Mouse (Mus musculus) left cerebral cortex, postnatal 14 days (tissue): ENCODE measurements around the gene Kdelr2. TPM values are rescaled to one million over a fixed set of nuclear protein-coding genes. Genes with fewer than 3 reads are reported as not detected.

Experiments used
- DNase-seq, 2 experiments: peaks; one replicate each; pipeline ENCODE4 v3.0.0; 2021 to 2022; ENCODE audit warnings: low spot score in 2 of 2, mixed read lengths in 1 of 2
- intact Hi-C: fragments of 180-260 bp; cut with DNase I; formaldehyde crosslinking; loops from one replicate; pipeline ENCODE4 v1.15.1; 2025
- total RNA-seq, 2 experiments: library from RNA; stranded (reverse); gene quantifications; 2 replicates each; pipeline ENCODE4 v1.2.3; 2021

Gene Kdelr2
- total RNA-seq, 2 experiments from 2014 or later, result 41.3 to 43.4 TPM

DNA sequence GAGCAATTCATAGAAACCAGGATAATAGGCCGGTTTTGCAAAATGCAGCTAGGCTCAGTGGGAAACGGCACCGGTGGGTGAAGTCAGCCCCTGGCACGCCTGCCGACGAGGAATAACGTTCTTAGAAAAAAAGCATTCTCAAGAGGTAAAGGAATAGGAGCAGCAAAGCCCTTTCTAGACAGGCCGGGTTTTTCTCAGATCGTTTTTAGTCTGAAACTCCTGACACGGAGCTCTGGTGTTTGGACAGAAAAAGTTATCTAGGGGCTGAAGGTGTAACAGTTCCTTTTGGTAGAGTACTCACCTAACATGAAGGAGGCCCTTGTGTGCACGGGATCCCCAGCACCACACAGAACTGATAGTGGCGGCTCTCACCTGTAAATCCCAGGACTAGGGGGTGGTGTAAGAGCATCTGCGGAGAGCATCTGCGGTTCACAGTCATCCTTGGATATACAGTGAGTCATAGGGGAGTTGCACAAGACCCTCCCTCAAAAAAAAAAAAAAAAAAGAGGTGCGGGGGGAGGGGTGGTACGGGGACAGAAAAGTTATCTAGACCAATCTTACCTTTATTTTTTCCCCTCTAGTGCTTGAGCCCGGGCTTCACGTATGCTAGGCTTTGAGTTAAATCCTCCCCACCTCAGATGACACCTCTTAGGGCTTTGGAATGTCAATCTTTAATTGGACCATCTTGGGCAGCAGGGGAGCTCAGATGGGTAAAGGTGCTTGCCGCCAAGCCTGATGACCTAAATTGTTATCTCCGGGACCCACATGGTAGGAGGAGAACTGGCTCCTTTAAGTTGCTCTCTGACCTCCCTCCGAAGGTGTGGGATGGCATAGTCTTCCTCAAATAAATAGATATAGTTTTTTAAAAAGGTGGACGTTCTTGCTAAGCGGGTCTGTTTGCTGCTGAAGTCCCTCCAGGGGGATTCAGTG lies 61.8 kb downstream of the Kdelr2 start:
- intact Hi-C loops, result no loop called here
- no peak for DNase-seq

DNA sequence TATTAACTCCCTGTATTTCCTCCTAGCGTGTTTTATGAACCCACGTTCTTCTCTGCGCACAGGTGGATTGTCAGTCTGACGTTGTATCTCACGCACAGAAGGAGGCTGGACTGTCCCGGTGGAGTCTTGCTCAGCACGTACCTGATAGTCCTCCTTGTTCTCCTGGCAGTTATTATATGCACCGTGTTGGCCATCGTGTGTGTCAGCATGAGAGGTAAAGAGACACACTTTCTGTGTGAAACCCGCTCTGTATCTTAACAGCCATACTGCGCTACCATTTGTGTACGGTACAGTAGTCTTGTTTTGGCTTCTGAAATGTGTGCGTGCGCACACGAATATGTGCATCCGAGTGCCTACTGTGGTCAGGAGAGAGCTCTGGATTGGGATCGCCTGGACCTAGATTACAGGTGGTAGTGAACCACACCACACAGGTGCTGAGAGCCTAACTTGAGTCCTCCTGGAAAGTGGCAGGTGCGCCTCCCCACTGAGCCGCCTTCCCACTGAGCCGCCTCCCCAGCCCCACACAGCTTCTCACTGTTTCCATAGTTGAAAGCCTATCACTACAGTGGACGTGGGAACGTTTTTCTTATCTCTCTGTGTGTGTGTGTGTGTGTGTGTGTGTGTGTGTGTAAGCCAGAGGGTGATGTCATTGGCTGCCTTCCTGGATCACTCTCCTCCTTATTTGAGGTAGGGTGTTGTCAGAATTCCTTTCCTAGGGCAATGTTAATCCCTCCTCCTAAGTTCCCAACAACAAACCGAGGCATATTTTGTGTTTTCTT lies 63.4 kb downstream of the Kdelr2 start:
- DNase-seq, result no peak
- intact Hi-C loops, result no loop called here

DNA sequence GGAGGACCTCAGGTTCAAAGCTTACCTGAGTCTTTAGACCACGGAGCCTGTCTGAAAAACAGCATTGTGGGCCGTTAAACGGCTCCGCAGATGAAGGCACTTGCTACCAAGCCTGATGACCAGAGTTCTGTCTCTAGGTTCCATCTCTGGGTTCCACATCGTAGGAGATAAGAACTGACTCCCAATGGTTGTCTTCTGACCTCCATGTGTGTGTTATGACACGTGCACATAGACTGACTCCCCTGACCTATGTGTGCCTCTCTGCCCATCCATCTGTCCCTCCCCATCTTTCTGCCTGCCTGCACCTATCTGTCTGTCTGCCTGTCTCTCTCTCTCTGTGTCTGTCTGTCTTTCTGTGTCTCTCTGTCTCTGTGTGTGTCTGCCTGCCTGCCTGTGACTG lies 64.3 kb downstream of the Kdelr2 start:
- intact Hi-C loops, result no loop called here
- no peak for DNase-seq

DNA sequence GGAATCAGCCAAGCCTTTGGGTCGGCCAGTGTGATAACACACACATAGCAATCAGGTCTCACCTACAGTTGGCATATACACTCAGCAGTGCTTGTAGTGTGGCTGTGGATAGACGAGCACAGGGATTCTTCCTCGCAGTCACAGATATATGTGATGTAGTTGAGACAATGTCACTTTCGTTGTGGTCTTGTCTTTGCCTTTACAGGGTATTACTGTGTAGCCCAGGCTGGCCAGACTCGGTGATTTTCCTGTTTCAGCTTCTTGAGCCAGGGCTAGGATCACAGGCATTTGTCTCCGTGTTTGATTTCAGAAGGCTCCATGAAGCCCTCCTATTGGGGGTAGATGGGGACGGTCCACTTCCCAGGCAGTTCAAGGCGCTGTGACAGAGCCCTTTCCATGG lies 66.0 kb downstream of the Kdelr2 start:
- intact Hi-C loops, result no loop called here

DNA sequence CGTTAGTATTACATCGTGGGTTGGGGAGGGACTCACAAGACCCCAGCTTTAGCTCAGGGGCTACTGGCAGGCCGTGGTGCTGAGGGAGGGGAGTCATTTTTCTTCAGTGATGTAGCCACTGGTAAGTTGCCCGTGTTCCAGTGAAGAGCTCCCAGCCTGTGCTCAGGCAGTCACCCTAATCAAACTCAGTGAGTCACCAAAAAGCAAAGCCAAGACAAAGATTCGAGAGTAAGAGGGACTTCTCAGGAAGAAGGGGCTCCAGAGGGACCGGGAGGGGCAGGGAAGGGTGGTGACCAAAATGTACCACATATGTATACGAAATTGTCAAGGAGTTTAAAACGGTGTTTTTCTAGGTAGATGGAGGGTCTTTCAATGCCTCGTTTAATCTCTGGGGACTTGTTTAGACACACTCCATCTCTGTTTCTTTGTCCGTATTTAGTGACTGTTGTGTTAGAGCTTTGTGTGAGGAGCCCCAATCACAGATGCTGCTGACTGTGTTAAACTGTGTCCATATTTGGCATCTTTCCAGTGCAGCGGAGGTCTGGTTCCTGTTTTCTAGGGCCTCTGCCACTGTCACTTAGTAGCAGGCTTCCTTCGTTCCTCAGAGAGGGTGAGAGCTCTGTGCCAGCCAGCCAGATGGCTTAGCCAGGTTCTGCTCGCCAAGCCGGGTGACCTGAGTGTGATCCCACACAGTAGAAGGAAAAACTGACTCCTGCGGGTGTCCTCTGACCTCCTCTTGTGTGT lies 67.0 kb downstream of the Kdelr2 start:
- DNase-seq, result peak; percentile 63 to 66
- intact Hi-C loops, result no loop called here

More for the DNA sequence above, 66.0 kb downstream of the Kdelr2 start:
- DNase-seq, result no peak

DNA sequence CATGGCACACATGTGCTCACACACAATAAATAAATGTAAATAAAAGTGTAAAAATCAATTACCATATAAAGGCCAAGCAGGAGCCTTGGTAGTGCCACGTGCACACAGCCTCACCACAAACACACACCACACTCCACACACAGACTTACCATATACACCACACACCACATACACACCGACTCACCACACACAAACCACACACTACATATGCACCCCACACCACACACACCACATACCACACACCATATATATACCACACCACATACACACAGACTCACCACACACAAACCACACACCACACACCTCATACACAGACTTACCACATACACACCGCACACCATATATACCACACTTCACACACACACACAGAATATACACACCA lies 67.5 kb downstream of the Kdelr2 start:
- intact Hi-C loops, result no loop called here
- no peak for DNase-seq

Other genes starting within 250 kb of the Kdelr2 start
- 10 to 100 TPM; 15.2 to 15.6 TPM for gene Rbak, start 223.1 kb upstream of the Kdelr2 start, total RNA-seq
- not detected for gene Spdye4b, start 222.8 kb upstream of the Kdelr2 start, total RNA-seq
- gene Spdye4a, start 176.9 kb upstream of the Kdelr2 start, total RNA-seq, result not detected
- gene Zfp12, start 168.7 kb upstream of the Kdelr2 start, total RNA-seq, result 10 to 100 TPM; 24.6 to 28.2 TPM
- gene Zfp316, start 133.8 kb upstream of the Kdelr2 start, total RNA-seq, result 10 to 100 TPM; 20.1 to 20.5 TPM
- gene Zfp853, start 110.2 kb upstream of the Kdelr2 start, total RNA-seq, result 1 to 10 TPM; 7.8 to 8.3 TPM
- gene E130309D02Rik, start 88.5 kb upstream of the Kdelr2 start, total RNA-seq, result 10 to 100 TPM; 22.2 to 22.3 TPM
- gene Zdhhc4, start 74.6 kb upstream of the Kdelr2 start, total RNA-seq, result 10 to 100 TPM; 35.8 to 37.4 TPM
- 1 to 10 TPM; 1.4 to 1.9 TPM for gene Grid2ip, start 46.5 kb upstream of the Kdelr2 start, total RNA-seq
- gene Daglb, start 60.7 kb downstream of the Kdelr2 start, total RNA-seq, result 10 to 100 TPM; 24.8 to 25.7 TPM
- gene Rac1, start 124.2 kb downstream of the Kdelr2 start, total RNA-seq, result 100 to 1,000 TPM; 403 TPM
- gene Cyth3, start 218.6 kb downstream of the Kdelr2 start, total RNA-seq, result 10 to 100 TPM; 53.5 to 59.4 TPM